Mouse (Mus musculus): ENCODE results near the gene Galnt10. TPM values are rescaled to one million over a fixed set of nuclear protein-coding genes. Genes with fewer than 3 reads are reported as not detected.
A peak's percentile ranks its signal among the peaks of the same experiment; 100 is the strongest.

Galnt10 gene
- polyA plus RNA-seq, 1 experiment from 2014 or later: 12.6 TPM

- ATAC-seq (ENCODE audit: insufficient read depth, low FRiP score, low TSS enrichment) (no peak), DNase-seq (ENCODE audit: low spot score) (no peak)
- no peaks in the 10 kb centered on the region for H3K9me3 ChIP-seq (ENCODE audit: control insufficient read depth, low read length)
- H3K36me3 ChIP-seq (ENCODE audit: control insufficient read depth, insufficient read depth, low read length): no peaks in the 10 kb centered on the region
- H3K9ac ChIP-seq (ENCODE audit: low read length): no peak overlapping the region
- WGBS: 6% methylated on average over 6 of the region's 6 CpGs
- no peak overlapping the region for H3K4me2 ChIP-seq (ENCODE audit: low read depth)
- peaks cover 100% of the 10 kb centered on the region for H3K27me3 ChIP-seq (ENCODE audit: control insufficient read depth, insufficient read depth, low read length)
- no peak overlapping the region for H3K27ac ChIP-seq (ENCODE audit: low read depth, low read length)
- H3K4me1 ChIP-seq (ENCODE audit: control insufficient read depth, insufficient read depth, low read length): peaks cover 2% of the 10 kb centered on the region; the same call in 1 of the 2 replicates
- H3K4me3 ChIP-seq (ENCODE audit: low read depth, low read length): no peak overlapping the region
These were observed 188.8 kb downstream of the Galnt10 start for GRCm38 (mm10) chr11:57834031-57834430.

- peaks cover 100% of the 10 kb centered on the region for H3K27me3 ChIP-seq (ENCODE audit: control insufficient read depth, insufficient read depth, low read length)
- no peaks in the 10 kb centered on the region for H3K9me3 ChIP-seq (ENCODE audit: control insufficient read depth, low read length)
- H3K9ac ChIP-seq (ENCODE audit: low read length): no peak overlapping the region
- H3K27ac ChIP-seq (ENCODE audit: low read depth, low read length): no peak overlapping the region
- no peaks in the 10 kb centered on the region for H3K36me3 ChIP-seq (ENCODE audit: control insufficient read depth, insufficient read depth, low read length)
- H3K4me1 ChIP-seq (ENCODE audit: control insufficient read depth, insufficient read depth, low read length): 0 out of 2 replicates have a peak, but pooled peaks cover 2% of the 10 kb centered on the region
- no peak overlapping the region for H3K4me3 ChIP-seq (ENCODE audit: low read depth, low read length)
- WGBS: 9% methylated on average over 2 of the region's 2 CpGs
- no peak overlapping the region for H3K4me2 ChIP-seq (ENCODE audit: low read depth)
- ATAC-seq (ENCODE audit: insufficient read depth, low FRiP score, low TSS enrichment) (no peak), DNase-seq (ENCODE audit: low spot score) (no peak)
These were observed 190.1 kb downstream of the Galnt10 start for GRCm38 (mm10) chr11:57835331-57835730.

GRCm38 (mm10) chr11:57835931-57836330 lies 190.7 kb downstream of the Galnt10 start:
- Histone ChIP-seq H3K9ac (ENCODE audit: low read length) (no peak overlapping the region), H3K27ac (ENCODE audit: low read depth, low read length) (no peak overlapping the region), H3K36me3 (ENCODE audit: control insufficient read depth, insufficient read depth, low read length) (no peaks in the 10 kb centered on the region), H3K4me3 (ENCODE audit: low read depth, low read length) (no peak overlapping the region), H3K4me2 (ENCODE audit: low read depth) (no peak overlapping the region), H3K27me3 (ENCODE audit: control insufficient read depth, insufficient read depth, low read length) (peaks cover 100% of the 10 kb centered on the region), H3K4me1 (ENCODE audit: control insufficient read depth, insufficient read depth, low read length) (0 out of 2 replicates have a peak, but pooled peaks cover 2% of the 10 kb centered on the region), H3K9me3 (ENCODE audit: control insufficient read depth, low read length) (no peaks in the 10 kb centered on the region)
- no peak for ATAC-seq (ENCODE audit: insufficient read depth, low FRiP score, low TSS enrichment)
- DNase-seq (ENCODE audit: low spot score): no peak
- 2% methylated on average over 3 of the region's 3 CpGs for WGBS

GRCm38 (mm10) chr11:57836401-57836800 lies 191.2 kb downstream of the Galnt10 start:
- Histone ChIP-seq H3K4me2 (ENCODE audit: low read depth) (no peak overlapping the region), H3K27me3 (ENCODE audit: control insufficient read depth, insufficient read depth, low read length) (peaks cover 100% of the 10 kb centered on the region), H3K36me3 (ENCODE audit: control insufficient read depth, insufficient read depth, low read length) (no peaks in the 10 kb centered on the region), H3K4me1 (ENCODE audit: control insufficient read depth, insufficient read depth, low read length) (0 out of 2 replicates have a peak, but pooled peaks cover 2% of the 10 kb centered on the region), H3K9me3 (ENCODE audit: control insufficient read depth, low read length) (no peaks in the 10 kb centered on the region), H3K9ac (ENCODE audit: low read length) (no peak overlapping the region), H3K4me3 (ENCODE audit: low read depth, low read length) (0 out of 2 replicates have a peak overlapping the region, but pooled peaks have one; percentile 8), H3K27ac (ENCODE audit: low read depth, low read length) (no peak overlapping the region)
- 2% methylated on average over 9 of the region's 9 CpGs for WGBS
- no peak for ATAC-seq (ENCODE audit: insufficient read depth, low FRiP score, low TSS enrichment)
- DNase-seq (ENCODE audit: low spot score): peak; percentile 37

Other genes starting within 250 kb of the Galnt10 start
- gene Fam114a2, start 126.8 kb upstream of the Galnt10 start, polyA plus RNA-seq (2014; fragmentation: Nextera tagmentation; extraction: Ambion mirVana): 52.3 and 59.1 TPM in 2 replicates
- 56.4 and 58.0 TPM in 2 replicates for gene Mfap3, start 126.8 kb upstream of the Galnt10 start, polyA plus RNA-seq (2014; fragmentation: Nextera tagmentation; extraction: Ambion mirVana)
- gene Sap30l, start 156.2 kb downstream of the Galnt10 start, polyA plus RNA-seq (2014; fragmentation: Nextera tagmentation; extraction: Ambion mirVana): 14.2 and 15.0 TPM in 2 replicates
- 0.26 and 0.54 TPM in 2 replicates for gene Hand1, start 187.4 kb downstream of the Galnt10 start, polyA plus RNA-seq (2014; fragmentation: Nextera tagmentation; extraction: Ambion mirVana)